Mouse (Mus musculus) midbrain, embryonic 13.5 days (tissue): Measurements from ENCODE around the gene Ptges3l. TPM values are rescaled to one million over a fixed set of nuclear protein-coding genes. Genes with fewer than 3 reads are reported as not detected.
"Not testable (repeated sequence)": the region's sequence is repeated elsewhere in the genome, so short reads cannot be mapped to it uniquely, and the experiment has no call there.

Experiments used
- ATAC-seq: fragments of 200-750 bp; cut with Nextera tagmentation; 2 replicates; pipeline ENCODE4 v1.8.0; 2017; ENCODE audit warnings: mild to moderate bottlenecking, moderate TSS enrichment, moderate library complexity
- H3K27ac ChIP-seq: fragments of 300-500 bp; sonication (generic); 2 replicates; pipeline ENCODE4 v1.5.1; 2015; ENCODE audit warnings: inconsistent platforms, mild to moderate bottlenecking, moderate library complexity
- H3K27me3 ChIP-seq: fragments of 300-500 bp; sonication (generic); 2 replicates; pipeline ENCODE4 v1.6.1; 2015; ENCODE audit warnings: mild to moderate bottlenecking, inconsistent platforms
- H3K36me3 ChIP-seq: fragments of 300-500 bp; sonication (generic); 2 replicates; pipeline ENCODE4 v1.6.1; 2015; ENCODE audit warnings: mild to moderate bottlenecking, inconsistent platforms
- H3K4me1 ChIP-seq: fragments of 300-500 bp; sonication (generic); replicated peaks from 2 replicates; pipeline ENCODE4 v1.6.1; 2015; ENCODE audit warnings: inconsistent platforms
- H3K4me2 ChIP-seq: fragments of 300-500 bp; sonication (generic); replicated peaks from 2 replicates; pipeline ENCODE4 v1.6.1; 2015; ENCODE audit warnings: moderate library complexity, mild to moderate bottlenecking, inconsistent platforms
- H3K4me3 ChIP-seq: fragments of 300-500 bp; sonication (generic); replicated peaks from 2 replicates; pipeline ENCODE4 v1.5.1; 2015; ENCODE audit warnings: mild to moderate bottlenecking, inconsistent platforms
- H3K9ac ChIP-seq: fragments of 300-500 bp; sonication (generic); replicated peaks from 2 replicates; pipeline ENCODE4 v1.6.1; 2015; ENCODE audit warnings: mild to moderate bottlenecking, inconsistent platforms
- H3K9me3 ChIP-seq: fragments of 300-500 bp; sonication (generic); 2 replicates; pipeline ENCODE4 v1.6.1; 2016; ENCODE audit warnings: mild to moderate bottlenecking, inconsistent platforms
- WGBS: fragments of 180-500 bp; shearing (Covaris S2); methylation state at CpG from one replicate; pipeline ENCODE4 v1.1.7; 2015; 5-methylcytosine and 5-hydroxymethylcytosine counted together
- polyA plus RNA-seq: library from polyadenylated mRNA; unstranded; fragments of >200 nt; fragmentation: Nextera tagmentation; extraction: Ambion mirVana; gene quantifications from 2 replicates; pipeline ENCODE4 v1.2.1, GENCODE M21; 2015

Gene Ptges3l
- 2.0 and 2.6 TPM in 2 replicates for polyA plus RNA-seq

DNA sequence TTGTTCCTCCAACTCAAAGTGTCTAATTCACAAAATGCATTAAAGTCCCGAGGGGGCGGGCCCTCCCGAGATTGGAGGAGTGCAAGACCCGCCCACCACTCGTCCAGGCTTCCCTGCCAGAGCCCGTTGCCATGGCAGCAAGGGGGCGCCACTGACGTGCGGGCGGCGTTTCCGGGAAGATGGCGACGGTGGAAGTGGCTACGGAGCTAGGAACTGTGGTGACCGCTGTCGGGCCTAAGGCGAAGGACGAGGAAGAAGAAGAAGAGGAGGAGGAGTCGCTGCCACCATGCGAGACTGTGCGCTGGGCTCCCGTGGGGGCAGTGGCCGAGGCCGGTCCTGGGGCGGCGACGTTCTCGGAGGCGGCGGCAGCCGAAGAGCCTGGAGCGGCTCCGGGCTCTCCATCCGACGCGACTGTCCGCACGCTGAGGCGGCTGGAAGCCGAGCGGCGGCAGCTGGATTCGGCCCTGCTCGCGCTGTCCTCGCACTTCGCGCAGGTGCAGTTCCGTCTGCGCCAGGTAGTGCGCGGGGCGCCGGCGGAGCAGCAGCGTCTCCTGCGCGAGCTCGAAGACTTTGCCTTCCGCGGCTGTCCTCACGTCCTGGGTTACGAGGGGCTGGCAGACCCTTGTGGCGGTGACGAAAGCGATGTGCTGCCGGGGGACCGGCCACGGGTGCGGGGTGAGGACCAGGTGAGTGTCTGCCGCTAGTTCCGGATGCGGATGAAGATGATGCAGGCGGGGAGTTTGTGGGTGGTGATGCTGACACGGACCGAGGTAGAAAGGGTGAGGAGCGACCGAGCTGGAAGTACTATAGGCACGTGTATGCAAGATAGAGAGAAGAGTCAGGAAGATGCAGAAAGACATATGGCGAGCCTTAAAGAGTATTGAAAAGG, at the start of gene Ptges3l, which contains the start of gene Rundc1:
Ptges3l (minus strand) TSS at position 409 of the 889 bp plus-strand sequence.
Rundc1 (plus strand) TSS at position 161 of the 889 bp plus-strand sequence.
- WGBS, result under 1% methylated on average over 81 of the region's 81 CpGs
- Histone ChIP-seq H3K4me3 (peak within 1 kb of the TSS; percentile 72), H3K27ac (peak within 1 kb of the TSS; percentile 84), H3K4me2 (peak within 1 kb of the TSS; percentile 94), H3K36me3 (peaks cover 9% of the 10 kb centered on the region), H3K9me3 (no peaks in the 10 kb centered on the region), H3K4me1 (peaks cover 32% of the 10 kb centered on the region), H3K27me3 (peaks cover 5% of the 10 kb centered on the region; the same call in 1 of the 2 replicates), H3K9ac (peak within 1 kb of the TSS; percentile 77)
- ATAC-seq, result peak; percentile 95

DNA sequence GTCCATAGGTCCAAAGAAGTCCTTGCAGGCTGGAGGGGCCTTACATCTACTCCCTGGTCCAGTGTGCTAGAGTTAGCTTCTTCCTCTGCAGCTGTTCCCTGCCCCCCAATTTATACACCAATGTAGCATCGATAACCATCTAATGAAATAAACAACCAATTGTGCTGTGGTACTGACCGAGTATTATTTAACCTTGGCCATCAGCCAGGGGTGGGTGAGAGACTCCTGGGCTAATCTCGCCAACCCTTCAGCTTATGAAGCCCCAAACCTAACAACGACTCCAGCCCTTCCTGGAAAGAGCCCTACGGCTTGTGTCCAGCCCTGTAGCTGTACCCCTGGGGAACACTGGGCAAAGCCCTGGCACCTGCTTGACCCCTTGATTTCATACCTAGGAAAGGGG, 49.2 kb upstream of the Ptges3l start:
- Histone ChIP-seq H3K9me3 (no peaks in the 10 kb centered on the region), H3K4me2 (no peak overlapping the region), H3K4me3 (no peak overlapping the region), H3K9ac (no peak overlapping the region), H3K4me1 (peaks cover 61% of the 10 kb centered on the region), H3K27ac (no peak overlapping the region), H3K36me3 (peaks cover 17% of the 10 kb centered on the region), H3K27me3 (no peaks in the 10 kb centered on the region)
- WGBS, result 74% methylated on average over 5 of the region's 5 CpGs
- ATAC-seq, result no peak

DNA sequence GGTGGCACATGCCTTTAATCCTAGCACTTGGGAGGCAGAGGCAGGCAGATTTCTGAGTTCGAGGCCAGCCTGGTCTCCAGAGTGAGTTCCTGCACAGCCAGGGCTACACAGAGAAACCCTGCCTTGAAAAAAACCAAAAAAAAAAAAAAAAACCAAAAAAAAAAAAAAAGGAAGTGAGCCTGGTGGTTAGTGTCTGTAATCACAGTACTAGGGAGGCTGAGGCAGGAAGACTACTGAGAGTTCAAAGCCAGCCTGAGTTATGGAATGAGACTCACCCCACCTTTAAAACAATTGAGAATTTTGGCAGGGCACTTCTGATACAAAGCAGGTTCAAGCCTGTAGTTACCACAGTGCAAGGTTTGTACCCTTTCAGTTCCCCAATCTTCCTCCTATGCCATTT, 48.6 kb upstream of the Ptges3l start:
- not testable (repeated sequence) for H3K4me3 ChIP-seq
- H3K4me1 ChIP-seq, result peaks cover 61% of the 10 kb centered on the region
- 76% methylated on average over 1 of the region's 1 CpGs for WGBS

DNA sequence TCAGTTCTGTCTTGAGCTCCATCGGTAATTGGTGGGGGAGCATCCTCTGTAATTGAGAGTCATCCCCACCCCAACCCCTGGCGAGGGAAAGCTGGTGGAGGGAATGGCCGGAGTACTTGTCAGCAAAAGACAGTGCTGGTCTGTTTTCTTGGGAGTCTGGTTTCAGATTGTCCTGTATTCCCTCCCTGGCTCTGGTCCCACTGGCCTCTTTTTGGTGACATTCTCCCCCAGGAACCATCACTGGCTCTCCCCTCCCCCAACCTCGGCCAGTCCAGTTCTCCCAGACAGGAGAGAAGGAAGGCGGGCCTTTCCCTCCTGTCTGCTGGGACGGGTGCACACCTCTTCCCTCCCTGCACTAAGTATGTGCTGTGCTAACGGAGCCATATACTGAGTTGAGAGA, 47.2 kb upstream of the Ptges3l start:
- Histone ChIP-seq H3K27ac (0 out of 2 replicates have a peak overlapping the region, but pooled peaks have one; percentile 19), H3K4me1 (peaks cover 55% of the 10 kb centered on the region), H3K36me3 (peaks cover 17% of the 10 kb centered on the region), H3K9me3 (no peaks in the 10 kb centered on the region), H3K4me3 (no peak overlapping the region), H3K4me2 (no peak overlapping the region), H3K9ac (no peak overlapping the region), H3K27me3 (no peaks in the 10 kb centered on the region)
- no peak for ATAC-seq
- WGBS, result 68% methylated on average over 7 of the region's 7 CpGs

More for the DNA sequence above, 48.6 kb upstream of the Ptges3l start:
- not testable (repeated sequence) for ATAC-seq, H3K9ac ChIP-seq, H3K9me3 ChIP-seq, H3K27ac ChIP-seq, H3K4me2 ChIP-seq, H3K27me3 ChIP-seq
- H3K36me3 ChIP-seq, result peaks cover 17% of the 10 kb centered on the region

DNA sequence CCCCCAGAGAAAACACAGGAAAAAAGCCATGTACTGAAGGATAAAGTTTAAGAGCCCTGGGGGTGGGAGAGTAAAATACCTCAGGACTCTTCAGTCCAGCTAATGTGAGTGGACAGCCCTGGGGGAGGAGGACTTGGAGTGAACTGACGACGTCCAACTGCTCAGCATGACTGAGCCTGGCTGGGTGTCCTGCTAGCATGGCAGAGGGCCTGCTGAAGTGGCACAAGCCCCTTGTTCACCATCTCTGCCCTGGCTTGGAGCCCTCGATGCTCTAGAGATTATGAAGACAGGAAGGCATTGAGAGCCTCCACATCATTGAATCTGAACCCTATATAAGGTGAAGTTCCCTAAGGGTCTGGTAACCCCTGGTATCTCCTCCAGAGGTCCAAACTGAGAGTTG, 46.8 kb upstream of the Ptges3l start:
- Histone ChIP-seq H3K4me2 (no peak overlapping the region; the same call in 1 of the 2 replicates), H3K36me3 (peaks cover 17% of the 10 kb centered on the region), H3K4me1 (peaks cover 56% of the 10 kb centered on the region), H3K9me3 (no peaks in the 10 kb centered on the region), H3K4me3 (no peak overlapping the region), H3K9ac (0 out of 2 replicates have a peak overlapping the region, but pooled peaks have one; percentile 19), H3K27ac (0 out of 2 replicates have a peak overlapping the region, but pooled peaks have one; percentile 35), H3K27me3 (no peaks in the 10 kb centered on the region)
- ATAC-seq, result no peak
- WGBS, result 70% methylated on average over 3 of the region's 3 CpGs

DNA sequence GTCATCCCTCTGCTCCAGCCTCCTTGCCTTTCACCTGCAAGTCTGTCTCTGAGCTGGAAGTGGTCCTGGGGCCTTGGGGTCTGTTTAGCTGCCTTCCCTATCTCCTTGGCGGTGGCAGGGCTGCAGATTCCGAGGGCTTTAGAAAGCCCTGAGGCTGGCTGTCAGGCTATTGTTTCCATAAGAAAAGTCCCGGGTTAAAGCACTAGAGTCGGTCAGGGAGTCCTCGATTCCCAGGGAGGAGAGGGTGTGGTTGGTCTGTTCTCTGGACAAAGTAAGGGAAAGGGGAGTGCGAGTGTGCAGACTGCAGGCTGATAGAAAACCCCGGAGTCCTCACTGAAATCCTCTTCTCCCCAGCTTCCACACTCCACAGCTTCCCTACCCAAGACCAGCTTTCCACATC, 45.1 kb upstream of the Ptges3l start:
- WGBS, result 10% methylated on average over 7 of the region's 7 CpGs
- Histone ChIP-seq H3K9ac (peak overlapping the region; percentile 39; the same call in 1 of the 2 replicates), H3K4me2 (peak overlapping the region; percentile 39), H3K9me3 (no peaks in the 10 kb centered on the region), H3K27me3 (no peaks in the 10 kb centered on the region), H3K27ac (peak overlapping the region; percentile 9; the same call in 1 of the 2 replicates), H3K4me1 (peaks cover 64% of the 10 kb centered on the region), H3K36me3 (peaks cover 17% of the 10 kb centered on the region), H3K4me3 (peak overlapping the region; percentile 18)
- no peak for ATAC-seq

DNA sequence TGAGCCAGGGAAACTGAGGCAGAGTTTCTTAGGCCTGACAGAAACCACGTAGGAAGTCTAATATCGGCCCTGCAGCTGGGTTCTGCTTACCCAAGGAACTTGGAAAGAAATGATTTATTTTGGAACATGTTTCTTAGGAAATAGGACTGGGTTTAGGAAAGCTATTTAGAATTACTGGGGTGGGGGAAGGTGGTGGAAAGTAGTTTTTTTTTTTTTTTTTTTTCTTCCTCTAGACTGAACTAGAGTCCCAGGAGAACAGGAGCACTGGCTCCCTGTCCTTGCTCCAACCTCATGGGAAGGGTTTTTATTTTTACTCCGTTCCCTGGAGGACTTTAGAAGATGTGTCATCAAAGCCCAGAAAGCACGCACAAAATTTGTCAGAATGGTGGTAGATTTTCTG, 44.0 kb upstream of the Ptges3l start:
- 74% methylated on average over 4 of the region's 4 CpGs for WGBS
- Histone ChIP-seq H3K4me3 (peak overlapping the region; percentile 79), H3K27ac (peak overlapping the region; percentile 90), H3K27me3 (no peaks in the 10 kb centered on the region), H3K36me3 (peaks cover 17% of the 10 kb centered on the region), H3K4me2 (peak overlapping the region; percentile 82), H3K9ac (peak overlapping the region; percentile 89), H3K9me3 (no peaks in the 10 kb centered on the region), H3K4me1 (peaks cover 70% of the 10 kb centered on the region)
- no peak for ATAC-seq

DNA sequence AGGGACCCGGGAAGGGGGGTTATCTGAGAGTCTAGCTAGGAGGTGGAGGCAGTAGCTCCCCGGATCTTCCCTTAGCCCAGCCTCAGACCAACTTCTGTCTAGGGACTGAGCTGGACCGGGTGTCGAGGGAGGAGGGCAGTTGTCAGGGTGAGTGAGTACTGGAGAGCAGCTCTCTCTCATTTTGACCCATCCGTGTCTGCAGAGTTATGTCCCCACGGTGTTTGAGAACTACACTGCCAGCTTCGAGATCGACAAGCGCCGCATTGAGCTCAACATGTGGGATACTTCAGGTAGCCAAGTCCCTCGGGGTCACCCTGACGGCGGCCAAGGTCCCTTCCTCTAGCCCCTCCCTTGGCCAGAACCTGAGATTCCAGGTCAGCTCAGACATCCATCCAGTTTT, 43.6 kb upstream of the Ptges3l start:
- no peaks in the 10 kb centered on the region for H3K27me3 ChIP-seq
- peak overlapping the region; percentile 90 for H3K27ac ChIP-seq
- peak overlapping the region; percentile 79 for H3K4me3 ChIP-seq
- peaks cover 17% of the 10 kb centered on the region for H3K36me3 ChIP-seq
- peak overlapping the region; percentile 89 for H3K9ac ChIP-seq
- H3K9me3 ChIP-seq, result no peaks in the 10 kb centered on the region
- peaks cover 72% of the 10 kb centered on the region for H3K4me1 ChIP-seq
- 3% methylated on average over 13 of the region's 13 CpGs for WGBS
- H3K4me2 ChIP-seq, result peak overlapping the region; percentile 82
- 0 out of 2 replicates have a peak, but pooled peaks have one; percentile 14 for ATAC-seq

DNA sequence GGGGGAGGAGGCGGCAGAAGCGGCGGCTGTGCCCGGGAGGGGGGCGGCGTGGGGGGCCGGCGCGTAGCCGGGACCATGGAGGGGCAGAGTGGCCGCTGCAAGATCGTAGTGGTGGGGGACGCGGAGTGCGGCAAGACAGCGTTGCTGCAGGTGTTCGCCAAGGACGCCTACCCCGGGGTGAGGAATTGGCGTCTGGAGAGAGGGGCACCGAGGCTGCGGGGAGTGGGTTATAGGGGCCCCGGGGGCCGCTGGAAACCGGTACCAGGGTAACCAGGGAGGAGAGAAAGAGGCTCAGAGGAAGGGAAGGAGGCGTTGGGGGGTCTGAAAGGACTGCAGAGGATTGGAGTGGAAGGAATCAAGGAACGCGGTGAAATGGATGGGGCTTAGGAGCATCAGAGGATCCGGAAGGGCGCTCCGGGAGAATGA, 43.1 kb upstream of the Ptges3l start:
- ATAC-seq, result peak; percentile 44
- H3K9ac ChIP-seq, result peak overlapping the region; percentile 89
- H3K4me2 ChIP-seq, result peak overlapping the region; percentile 82
- peak overlapping the region; percentile 90 for H3K27ac ChIP-seq
- peaks cover 77% of the 10 kb centered on the region for H3K4me1 ChIP-seq
- H3K27me3 ChIP-seq, result no peaks in the 10 kb centered on the region
- no peaks in the 10 kb centered on the region for H3K9me3 ChIP-seq
- WGBS, result under 1% methylated on average over 29 of the region's 31 CpGs
- peaks cover 17% of the 10 kb centered on the region for H3K36me3 ChIP-seq
- peak overlapping the region; percentile 79 for H3K4me3 ChIP-seq

DNA sequence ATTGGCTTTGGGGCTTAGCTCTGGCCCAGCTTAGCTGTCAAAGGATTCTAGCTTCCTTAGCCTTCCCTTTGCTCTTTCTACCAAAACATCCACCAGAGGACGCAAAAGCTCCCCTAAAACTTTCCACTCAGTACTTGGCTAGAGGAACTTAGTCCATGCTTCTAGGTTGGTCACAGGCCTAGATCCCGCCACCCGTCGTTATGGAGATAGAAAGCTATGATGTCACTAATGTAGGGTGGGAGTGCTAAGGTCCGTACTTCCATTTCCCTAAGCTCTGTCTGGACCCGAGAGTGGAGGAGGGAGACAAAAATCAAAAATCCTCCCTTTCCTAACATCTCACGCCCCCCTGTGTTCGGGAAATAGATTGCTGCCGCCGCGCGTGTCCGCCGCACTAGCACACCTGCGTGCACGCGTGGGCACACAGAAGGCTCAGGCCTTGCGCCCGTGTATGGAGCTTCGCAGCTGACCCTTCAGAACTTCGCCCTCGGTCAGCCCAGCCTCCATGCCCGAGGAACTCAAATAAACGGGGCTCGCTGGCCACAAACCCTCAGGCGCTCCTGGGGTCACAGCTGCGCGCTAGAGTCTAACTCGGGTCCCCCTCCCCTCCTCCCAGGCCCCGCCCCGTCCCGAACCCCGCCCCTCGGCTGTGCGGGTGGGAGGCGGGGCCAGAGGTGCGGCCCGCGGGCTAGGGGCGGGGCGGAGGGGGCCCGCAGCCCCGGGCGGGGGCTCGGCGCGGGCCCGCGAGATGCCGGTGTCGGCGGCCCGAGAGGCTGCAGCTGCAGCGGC, 42.5 kb upstream of the Ptges3l start:
- peak overlapping the region; percentile 90 for H3K27ac ChIP-seq
- H3K4me3 ChIP-seq, result peak overlapping the region; percentile 79
- H3K4me1 ChIP-seq, result peaks cover 80% of the 10 kb centered on the region
- H3K9ac ChIP-seq, result peak overlapping the region; percentile 89
- H3K4me2 ChIP-seq, result peak overlapping the region; percentile 82
- H3K36me3 ChIP-seq, result peaks cover 17% of the 10 kb centered on the region
- H3K27me3 ChIP-seq, result no peaks in the 10 kb centered on the region
- no peaks in the 10 kb centered on the region for H3K9me3 ChIP-seq
- WGBS, result 1% methylated on average over 51 of the region's 54 CpGs
- peak; percentile 51 for ATAC-seq

DNA sequence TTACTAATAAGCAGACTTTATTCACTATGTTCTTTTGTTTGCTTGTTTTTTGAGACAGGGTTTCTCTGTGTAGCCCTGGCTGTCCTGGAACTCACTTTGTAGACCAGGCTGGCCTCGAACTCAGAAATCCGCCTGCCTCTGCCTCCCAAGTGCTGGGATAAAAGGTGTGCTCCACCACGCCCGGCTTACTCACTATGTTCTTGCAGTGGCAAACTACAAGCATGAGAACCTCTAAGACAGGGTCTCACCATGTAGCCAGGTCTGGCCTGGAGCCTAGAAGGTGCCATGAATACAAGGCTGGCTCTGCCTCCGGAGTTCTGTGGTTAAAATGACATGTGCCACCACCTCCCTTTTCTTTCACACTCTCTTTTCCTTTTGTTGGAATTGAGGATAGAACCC, 41.4 kb upstream of the Ptges3l start:
- peaks cover 78% of the 10 kb centered on the region for H3K4me1 ChIP-seq
- 52% methylated on average over 5 of the region's 5 CpGs for WGBS

More for the DNA sequence above, 41.4 kb upstream of the Ptges3l start:
- Histone ChIP-seq H3K9ac (peak overlapping the region; percentile 95; the same call in 1 of the 2 replicates), H3K4me3 (peak overlapping the region; percentile 95), H3K4me2 (peak overlapping the region; percentile 82), H3K36me3 (peaks cover 22% of the 10 kb centered on the region), H3K27ac (peak overlapping the region; percentile 94; the same call in 1 of the 2 replicates)
- not testable (repeated sequence) for H3K27me3 ChIP-seq, H3K9me3 ChIP-seq, ATAC-seq
